Mouse (Mus musculus) adipocyte (in vitro differentiated cells): ENCODE data around the gene Gpsm2.
A peak's percentile ranks its signal among the peaks of the same experiment; 100 is the strongest.
"Not testable (repeated sequence)": the region's sequence is repeated elsewhere in the genome, so short reads cannot be mapped to it uniquely, and the experiment has no call there.

ENCODE experiments used
- DNase-seq: peaks from one replicate; pipeline ENCODE4 v3.0.0-alpha.2; 2016; ENCODE audit warnings: low spot score

Gene Gpsm2

DNA sequence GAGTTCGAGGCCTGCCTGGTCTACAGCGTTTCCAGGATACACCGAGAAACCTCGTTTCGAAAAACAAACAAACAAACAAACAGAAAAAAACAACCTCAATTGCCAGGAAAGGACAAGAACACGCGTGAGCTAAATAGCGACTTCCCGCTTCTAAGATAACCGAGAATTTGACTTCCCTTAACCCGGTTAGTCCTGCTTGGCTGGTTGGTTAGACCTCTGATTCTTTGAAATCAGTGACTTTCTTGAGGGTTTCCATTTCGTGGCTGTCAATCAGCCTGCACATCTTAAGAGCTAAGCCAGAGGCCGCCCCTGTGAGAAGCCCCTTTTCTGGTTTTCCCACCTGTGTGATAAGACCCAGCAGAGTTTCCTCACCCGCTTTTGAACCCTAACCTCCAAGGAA lies 67.5 kb downstream of the Gpsm2 start:
- DNase-seq = peak; percentile 16

GRCm38 (mm10) chr3:108653710-108654379 lies 68.3 kb downstream of the Gpsm2 start, which contains the start of gene Clcc1:
Clcc1 (plus strand) TSS chr3:108653913.
- peak; percentile 90 for DNase-seq

- peak; percentile 23 for DNase-seq
Measured at GRCm38 (mm10) chr3:108652866-108653642, 69.1 kb downstream of the Gpsm2 start.

DNA sequence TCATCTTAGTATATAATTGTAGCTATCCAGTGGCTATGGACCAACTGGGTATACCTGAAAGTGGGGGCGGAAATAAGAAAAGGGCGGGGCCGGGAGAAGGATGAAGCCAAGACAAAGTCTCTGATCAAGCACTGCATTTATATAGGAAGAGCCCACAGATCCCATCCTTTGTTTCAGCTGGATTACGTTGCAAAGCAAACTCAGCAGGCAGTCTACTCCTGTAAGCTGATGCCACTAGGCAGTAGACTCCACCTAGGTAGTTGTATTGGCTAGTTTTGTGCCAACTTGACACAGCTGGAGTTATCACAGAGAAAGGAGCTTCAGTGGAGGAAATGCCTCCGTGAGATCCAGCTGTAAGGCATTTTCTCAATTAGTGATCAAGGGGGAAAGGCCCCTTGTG lies 74.4 kb downstream of the Gpsm2 start:
- not testable (repeated sequence) for DNase-seq

GRCm38 (mm10) chr3:108646036-108646435 lies 76.1 kb downstream of the Gpsm2 start:
- DNase-seq = no peak

- DNase-seq = no peak
Measured at GRCm38 (mm10) chr3:108644856-108645255, 77.3 kb downstream of the Gpsm2 start.

- DNase-seq = no peak
Measured at GRCm38 (mm10) chr3:108640998-108641397, 81.1 kb downstream of the Gpsm2 start.

GRCm38 (mm10) chr3:108639412-108639811 lies 82.7 kb downstream of the Gpsm2 start:
- no peak for DNase-seq

DNA sequence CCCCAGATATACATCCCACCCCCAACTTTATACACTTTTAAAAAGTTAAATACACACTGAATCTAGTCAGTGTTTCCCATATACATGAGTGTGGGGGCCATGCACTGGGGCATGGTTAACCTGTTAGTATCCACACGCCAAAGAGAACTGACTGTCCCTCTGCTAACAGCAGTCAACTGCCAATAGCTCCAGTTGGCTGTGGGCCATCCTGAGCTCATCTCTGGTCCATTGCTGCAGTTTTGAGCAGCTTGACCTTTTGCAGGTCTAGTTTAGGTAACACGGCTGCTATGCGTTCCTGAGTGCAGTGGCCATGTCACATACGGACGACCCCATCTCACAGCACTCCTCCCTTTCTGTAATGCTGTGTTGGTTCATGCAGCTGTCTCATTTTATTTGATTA lies 87.3 kb downstream of the Gpsm2 start:
- DNase-seq = no peak
